Comparison of ENCODE assay signal across 10 mouse cellular contexts in genomic region chr16:49951288-49951691, GRCm38 (mm10).
DNase-seq lines count a peak whose midpoint lies in the region; ATAC-seq lines count a peak whose summit lies in the region.
"Had no signal": no experiment of that assay in that cellular context is flagged by ENCODE, and none has a peak within 500 bp of the region (broad histone marks: within the 10 kb centered on the region; RNA-seq: fewer than 3 reads in every experiment).

No protein-coding gene starts in this region.

- H3K9me3 ChIP-seq in heart, embryonic 10.5 days, result no peaks in the 10 kb centered on the region
- H3K9me3 ChIP-seq in lung, embryonic 15.5 days, result no peaks in the 10 kb centered on the region

- 78% methylated on average over 2 of the region's 2 CpGs for WGBS in heart, embryonic 10.5 days
- WGBS in lung, embryonic 15.5 days, result 41% methylated on average over 2 of the region's 2 CpGs

- H3K9ac ChIP-seq in lung, embryonic 15.5 days, result no peak overlapping the region

- H3K4me1 ChIP-seq in heart, embryonic 10.5 days, result no peaks in the 10 kb centered on the region
- peaks cover 34% of the 10 kb centered on the region for H3K4me1 ChIP-seq in lung, embryonic 15.5 days

- no peak overlapping the region for H3K27ac ChIP-seq in heart, embryonic 10.5 days
- peak overlapping the region; percentile 77 for H3K27ac ChIP-seq in lung, embryonic 15.5 days

- H3K4me2 ChIP-seq in lung, embryonic 15.5 days, result peak overlapping the region; percentile 14; the same call in 1 of the 2 replicates

- ATAC-seq in lung, embryonic 15.5 days (ENCODE audit: borderline replicate concordance, extremely low read depth, low FRiP score, low TSS enrichment), result peak; percentile 81

- no peaks in the 10 kb centered on the region for H3K27me3 ChIP-seq in heart, embryonic 10.5 days (ENCODE audit: insufficient read depth, poor library complexity, severe bottlenecking)
- H3K27me3 ChIP-seq in lung, embryonic 15.5 days, result no peaks in the 10 kb centered on the region

- DNase-seq in heart, adult 18-20 months, result peak; percentile 69 to 81
- no peak for DNase-seq in heart, embryonic 10.5 days (ENCODE audit: low spot score)
- DNase-seq in adipocyte (ENCODE audit: low spot score), result peak; percentile 88
- peak; percentile 77 to 80 for DNase-seq in heart, adult 9 months (ENCODE audit: low spot score in 2 of 2)
- no peak for DNase-seq in spleen, adult 12 weeks (ENCODE audit: low spot score)
- DNase-seq in spleen, postnatal 10 days (ENCODE audit: low spot score in 2 of 2), result no peak
- no peak for DNase-seq in layer of hippocampus, adult 11-12 months (ENCODE audit: low spot score)
- DNase-seq: cerebellum, adult 8-10 months; liver had no signal

- H3K36me3 ChIP-seq in heart, embryonic 10.5 days, result no peaks in the 10 kb centered on the region
- H3K36me3 ChIP-seq in lung, embryonic 15.5 days, result no peaks in the 10 kb centered on the region

- no peak overlapping the region for H3K4me3 ChIP-seq in heart, embryonic 10.5 days
- H3K4me3 ChIP-seq in lung, embryonic 15.5 days, result no peak overlapping the region

Comparison
In these comparisons a context has a peak if more than half of its experiments do, and no peak if none do; other contexts are left out.
1. DNase-seq: peak in heart, adult 18-20 months (2 of 2), adipocyte (single experiment) and heart, adult 9 months (2 of 2); none in heart, embryonic 10.5 days (single experiment), spleen, adult 12 weeks (single experiment), spleen, postnatal 10 days (0 of 2) and layer of hippocampus, adult 11-12 months (single experiment).